Mouse (Mus musculus) neural tube, embryonic 12.5 days (tissue): ENCODE measurements around the gene Ube2n. TPM values are rescaled to one million over a fixed set of nuclear protein-coding genes. Genes with fewer than 3 reads are reported as not detected.

Experiments
- ATAC-seq: fragments of 200-750 bp; cut with Nextera tagmentation; 2 replicates; pipeline ENCODE4 v1.8.0; 2017; ENCODE audit warnings: low read depth, mild to moderate bottlenecking, moderate TSS enrichment, moderate library complexity; ENCODE audit not compliant: low FRiP score
- H3K27ac ChIP-seq: fragments of 300-500 bp; sonication (generic); 2 replicates; pipeline ENCODE4 v1.5.1; 2016
- H3K27me3 ChIP-seq: fragments of 300-500 bp; sonication (generic); replicated peaks from 2 replicates; pipeline ENCODE4 v1.6.1; 2016; ENCODE audit warnings: mild to moderate bottlenecking
- H3K36me3 ChIP-seq: fragments of 300-500 bp; sonication (generic); 2 replicates; pipeline ENCODE4 v1.6.1; 2016; ENCODE audit warnings: mild to moderate bottlenecking
- H3K4me1 ChIP-seq: fragments of 300-500 bp; sonication (generic); 2 replicates; pipeline ENCODE4 v1.6.1; 2016
- H3K4me2 ChIP-seq: fragments of 300-500 bp; sonication (generic); replicated peaks from 2 replicates; pipeline ENCODE4 v1.6.1; 2016; ENCODE audit warnings: mild to moderate bottlenecking
- H3K4me3 ChIP-seq: fragments of 300-500 bp; sonication (generic); 2 replicates; pipeline ENCODE4 v1.5.1; 2016
- H3K9ac ChIP-seq: fragments of 300-500 bp; sonication (generic); 2 replicates; pipeline ENCODE4 v1.6.1; 2016; ENCODE audit warnings: mild to moderate bottlenecking
- H3K9me3 ChIP-seq: fragments of 300-500 bp; sonication (generic); 2 replicates; pipeline ENCODE4 v1.6.1; 2016; ENCODE audit warnings: mild to moderate bottlenecking
- WGBS: fragments of 180-500 bp; shearing (Covaris S2); methylation state at CpG from one replicate; pipeline ENCODE4 v1.1.7; 2016; 5-methylcytosine and 5-hydroxymethylcytosine counted together
- polyA plus RNA-seq: library from polyadenylated mRNA; unstranded; fragments of >200 nt; fragmentation: Nextera tagmentation; extraction: Ambion mirVana; gene quantifications from 2 replicates; pipeline ENCODE4 v1.2.1, GENCODE M21; 2016

Ube2n gene
- 399 and 408 TPM in 2 replicates for polyA plus RNA-seq

DNA sequence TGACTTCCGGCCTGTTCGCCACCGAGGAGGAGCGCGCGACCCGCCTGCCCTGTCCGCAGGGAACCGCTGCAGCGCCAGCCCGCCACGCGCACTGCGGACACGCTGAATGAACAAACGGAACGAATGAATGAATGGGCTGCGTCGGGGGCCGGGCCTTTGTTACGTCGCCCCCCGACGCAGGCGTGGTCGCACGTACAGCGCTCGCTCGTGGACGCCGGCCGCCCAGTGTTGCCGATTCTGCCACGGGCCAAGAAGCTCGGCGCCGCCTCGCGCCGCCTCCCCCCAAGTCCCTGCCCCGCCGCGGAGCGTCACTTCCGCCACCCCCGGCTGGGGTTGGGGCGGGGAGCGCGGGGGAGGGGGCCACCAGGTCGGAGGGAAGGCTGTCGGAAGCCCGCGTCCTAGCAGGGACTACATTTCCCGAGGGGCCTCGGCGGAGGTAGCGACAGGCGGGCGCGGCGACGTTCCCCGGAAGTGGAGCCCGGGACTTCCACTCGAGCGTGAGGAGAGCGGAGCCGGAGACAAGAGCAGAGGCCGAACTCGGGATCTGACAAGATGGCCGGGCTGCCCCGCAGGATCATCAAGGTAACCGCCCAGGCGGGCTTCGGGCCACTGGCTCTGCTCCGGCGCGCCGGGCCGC lies at the start of gene Ube2n:
Gene Ube2n (plus strand): TSS at position 490 of the 637 bp plus-strand sequence.
- H3K36me3 ChIP-seq, result no peaks in the 10 kb centered on the region
- H3K4me2 ChIP-seq, result peak within 1 kb of the TSS; percentile 68
- H3K4me1 ChIP-seq, result peaks cover 17% of the 10 kb centered on the region
- ATAC-seq, result peak; percentile 97
- H3K27ac ChIP-seq, result peak within 1 kb of the TSS; percentile 96
- WGBS, result under 1% methylated on average over 81 of the region's 81 CpGs
- H3K9me3 ChIP-seq, result no peaks in the 10 kb centered on the region
- peak within 1 kb of the TSS; percentile 89 for H3K4me3 ChIP-seq
- peak within 1 kb of the TSS; percentile 94 for H3K9ac ChIP-seq
- H3K27me3 ChIP-seq, result no peaks in the 10 kb centered on the region

DNA sequence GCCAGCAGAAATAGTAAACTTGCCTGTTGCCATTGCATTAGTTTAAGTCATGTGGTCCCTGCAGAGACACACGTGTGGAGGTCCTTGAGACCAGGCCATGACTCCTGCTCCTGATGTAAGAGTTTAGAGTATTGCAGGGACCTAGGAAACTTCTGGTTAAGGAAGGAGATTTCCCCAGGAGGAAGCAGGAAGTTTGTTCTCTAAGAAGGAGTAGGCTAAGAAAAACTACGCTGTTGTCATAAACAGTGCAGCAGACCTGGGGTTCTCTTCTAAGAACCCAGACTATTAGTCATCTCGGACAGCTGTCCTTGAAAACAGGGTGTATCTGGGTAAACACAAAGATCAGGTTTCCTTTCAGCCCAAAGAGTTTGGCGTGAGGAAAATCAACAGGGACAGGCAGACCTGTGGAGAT lies 49.5 kb upstream of the Ube2n start:
- no peak overlapping the region for H3K4me3 ChIP-seq
- no peaks in the 10 kb centered on the region for H3K27me3 ChIP-seq
- no peaks in the 10 kb centered on the region for H3K36me3 ChIP-seq
- no peak overlapping the region for H3K9ac ChIP-seq
- H3K9me3 ChIP-seq, result no peaks in the 10 kb centered on the region
- H3K27ac ChIP-seq, result no peak overlapping the region
- no peak for ATAC-seq
- 61% methylated on average over 4 of the region's 4 CpGs for WGBS
- H3K4me2 ChIP-seq, result no peak overlapping the region
- H3K4me1 ChIP-seq, result no peaks in the 10 kb centered on the region

- H3K27me3 ChIP-seq, result no peaks in the 10 kb centered on the region
- H3K9ac ChIP-seq, result no peak overlapping the region
- H3K36me3 ChIP-seq, result no peaks in the 10 kb centered on the region
- ATAC-seq, result no peak
- H3K27ac ChIP-seq, result no peak overlapping the region
- no peak overlapping the region for H3K4me2 ChIP-seq
- no peaks in the 10 kb centered on the region for H3K4me1 ChIP-seq
- 73% methylated on average over 4 of the region's 4 CpGs for WGBS
- no peaks in the 10 kb centered on the region for H3K9me3 ChIP-seq
- H3K4me3 ChIP-seq, result no peak overlapping the region
Observed at GRCm38 (mm10) chr10:95468894-95469293, 46.1 kb upstream of the Ube2n start.

DNA sequence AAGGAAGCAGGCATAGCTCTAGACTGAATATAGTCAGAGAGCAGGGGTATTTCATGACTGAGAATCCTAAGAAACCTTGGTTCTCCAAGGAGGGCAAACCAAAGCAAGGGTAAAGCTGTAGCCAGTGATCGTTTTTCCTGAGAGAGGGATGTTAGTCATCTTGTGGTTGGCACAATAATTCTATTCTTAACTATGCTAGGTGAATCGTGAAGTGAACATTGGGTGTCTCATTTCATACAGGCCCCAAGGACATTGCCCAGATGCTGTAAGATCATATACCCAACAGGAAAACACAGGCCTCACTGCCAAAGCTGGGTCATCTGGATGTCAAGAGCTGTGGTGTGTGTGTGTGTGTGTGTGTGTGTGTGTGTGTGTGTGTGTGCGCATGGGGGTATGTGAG lies 43.8 kb upstream of the Ube2n start:
- no peak for ATAC-seq
- WGBS, result 78% methylated on average over 3 of the region's 3 CpGs
- Histone ChIP-seq H3K9ac (no peak overlapping the region), H3K4me2 (no peak overlapping the region), H3K9me3 (no peaks in the 10 kb centered on the region), H3K4me3 (no peak overlapping the region), H3K27me3 (no peaks in the 10 kb centered on the region), H3K27ac (no peak overlapping the region), H3K36me3 (no peaks in the 10 kb centered on the region), H3K4me1 (no peaks in the 10 kb centered on the region)

GRCm38 (mm10) chr10:95471889-95472547 lies 42.9 kb upstream of the Ube2n start:
- H3K9ac ChIP-seq, result no peak overlapping the region
- H3K4me3 ChIP-seq, result no peak overlapping the region
- 89% methylated on average over 11 of the region's 11 CpGs for WGBS
- H3K4me1 ChIP-seq, result no peaks in the 10 kb centered on the region
- H3K36me3 ChIP-seq, result no peaks in the 10 kb centered on the region
- no peaks in the 10 kb centered on the region for H3K9me3 ChIP-seq
- no peak for ATAC-seq
- H3K27ac ChIP-seq, result no peak overlapping the region
- H3K4me2 ChIP-seq, result no peak overlapping the region
- H3K27me3 ChIP-seq, result no peaks in the 10 kb centered on the region

GRCm38 (mm10) chr10:95475923-95476322 lies 39.0 kb upstream of the Ube2n start:
- no peak overlapping the region for H3K4me2 ChIP-seq
- no peak overlapping the region for H3K4me3 ChIP-seq
- WGBS, result 14% methylated on average over 10 of the region's 10 CpGs
- peak; percentile 74; the same call in 1 of the 2 replicates for ATAC-seq
- no peaks in the 10 kb centered on the region for H3K9me3 ChIP-seq
- no peak overlapping the region for H3K27ac ChIP-seq
- no peaks in the 10 kb centered on the region for H3K27me3 ChIP-seq
- H3K9ac ChIP-seq, result no peak overlapping the region
- peaks cover 9% of the 10 kb centered on the region; the same call in 1 of the 2 replicates for H3K36me3 ChIP-seq
- no peaks in the 10 kb centered on the region for H3K4me1 ChIP-seq

GRCm38 (mm10) chr10:95477516-95477915 lies 37.4 kb upstream of the Ube2n start:
- no peaks in the 10 kb centered on the region for H3K4me1 ChIP-seq
- H3K36me3 ChIP-seq, result peaks cover 13% of the 10 kb centered on the region; the same call in 1 of the 2 replicates
- H3K9me3 ChIP-seq, result no peaks in the 10 kb centered on the region
- no peak overlapping the region for H3K9ac ChIP-seq
- ATAC-seq, result no peak
- no peaks in the 10 kb centered on the region for H3K27me3 ChIP-seq
- H3K4me2 ChIP-seq, result no peak overlapping the region
- H3K4me3 ChIP-seq, result no peak overlapping the region
- H3K27ac ChIP-seq, result no peak overlapping the region
- WGBS, result 83% methylated on average over 11 of the region's 11 CpGs

GRCm38 (mm10) chr10:95489653-95490052 lies 25.3 kb upstream of the Ube2n start:
- H3K27ac ChIP-seq, result no peak overlapping the region
- 84% methylated on average over 2 of the region's 2 CpGs for WGBS
- no peak for ATAC-seq
- no peak overlapping the region for H3K4me2 ChIP-seq
- no peaks in the 10 kb centered on the region for H3K9me3 ChIP-seq
- no peak overlapping the region for H3K4me3 ChIP-seq
- no peaks in the 10 kb centered on the region for H3K27me3 ChIP-seq
- H3K4me1 ChIP-seq, result no peaks in the 10 kb centered on the region
- H3K36me3 ChIP-seq, result peaks cover 77% of the 10 kb centered on the region
- H3K9ac ChIP-seq, result no peak overlapping the region

- Histone ChIP-seq H3K27ac (no peak overlapping the region), H3K9ac (no peak overlapping the region), H3K4me1 (no peaks in the 10 kb centered on the region), H3K36me3 (peaks cover 66% of the 10 kb centered on the region), H3K27me3 (no peaks in the 10 kb centered on the region), H3K9me3 (no peaks in the 10 kb centered on the region), H3K4me3 (no peak overlapping the region), H3K4me2 (no peak overlapping the region)
- no peak for ATAC-seq
- 92% methylated on average over 5 of the region's 5 CpGs for WGBS
Observed at GRCm38 (mm10) chr10:95494268-95494667, 20.7 kb upstream of the Ube2n start.

GRCm38 (mm10) chr10:95501033-95501432 lies 13.9 kb upstream of the Ube2n start:
- no peak for ATAC-seq
- 1% methylated on average over 7 of the region's 7 CpGs for WGBS
- Histone ChIP-seq H3K9ac (peak overlapping the region; percentile 76), H3K27me3 (no peaks in the 10 kb centered on the region), H3K4me3 (peak overlapping the region; percentile 73), H3K36me3 (peaks cover 13% of the 10 kb centered on the region), H3K4me1 (peaks cover 8% of the 10 kb centered on the region), H3K4me2 (peak overlapping the region; percentile 62), H3K27ac (no peak overlapping the region), H3K9me3 (no peaks in the 10 kb centered on the region)

DNA sequence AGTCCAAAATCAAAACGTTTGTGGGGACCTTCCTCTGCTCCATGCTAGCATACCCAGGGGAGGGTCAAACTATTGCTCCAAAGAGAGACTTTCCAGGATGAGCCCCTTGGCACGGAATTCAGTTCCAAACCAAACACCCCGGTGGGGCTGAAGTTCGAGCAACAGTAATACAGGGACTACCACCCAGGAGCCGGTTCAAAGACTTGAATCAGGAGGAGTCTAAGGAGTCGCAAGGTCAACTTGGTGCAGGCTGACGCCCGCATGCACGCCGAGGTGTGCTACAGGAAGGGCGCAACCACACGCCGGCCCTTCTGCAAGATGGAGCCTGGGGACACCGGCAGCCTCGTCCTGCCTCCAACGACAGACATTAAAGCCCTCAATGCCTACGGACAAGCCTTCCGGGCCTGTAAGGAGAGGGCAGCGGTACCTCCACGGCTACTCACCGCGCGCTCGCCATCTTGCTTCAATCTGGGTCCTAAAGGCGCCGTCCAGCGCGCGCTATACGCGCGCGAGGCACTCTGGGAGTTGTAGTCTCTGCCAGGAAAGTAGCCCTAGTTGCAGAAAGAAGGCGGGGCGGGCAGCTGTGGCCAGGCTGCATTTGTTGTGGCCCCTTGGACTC lies 13.4 kb upstream of the Ube2n start, which contains the start of gene Mrpl42:
Gene Mrpl42 (minus strand): TSS at position 478 of the 619 bp plus-strand sequence.
- Histone ChIP-seq H3K4me2 (peak within 1 kb of the TSS; percentile 62), H3K9me3 (no peaks in the 10 kb centered on the region), H3K27ac (peak within 1 kb of the TSS; percentile 69; the same call in 1 of the 2 replicates), H3K9ac (peak within 1 kb of the TSS; percentile 76), H3K36me3 (peaks cover 13% of the 10 kb centered on the region), H3K27me3 (no peaks in the 10 kb centered on the region), H3K4me3 (peak within 1 kb of the TSS; percentile 73), H3K4me1 (peaks cover 8% of the 10 kb centered on the region)
- under 1% methylated on average over 35 of the region's 35 CpGs for WGBS
- ATAC-seq, result peak; percentile 98

DNA sequence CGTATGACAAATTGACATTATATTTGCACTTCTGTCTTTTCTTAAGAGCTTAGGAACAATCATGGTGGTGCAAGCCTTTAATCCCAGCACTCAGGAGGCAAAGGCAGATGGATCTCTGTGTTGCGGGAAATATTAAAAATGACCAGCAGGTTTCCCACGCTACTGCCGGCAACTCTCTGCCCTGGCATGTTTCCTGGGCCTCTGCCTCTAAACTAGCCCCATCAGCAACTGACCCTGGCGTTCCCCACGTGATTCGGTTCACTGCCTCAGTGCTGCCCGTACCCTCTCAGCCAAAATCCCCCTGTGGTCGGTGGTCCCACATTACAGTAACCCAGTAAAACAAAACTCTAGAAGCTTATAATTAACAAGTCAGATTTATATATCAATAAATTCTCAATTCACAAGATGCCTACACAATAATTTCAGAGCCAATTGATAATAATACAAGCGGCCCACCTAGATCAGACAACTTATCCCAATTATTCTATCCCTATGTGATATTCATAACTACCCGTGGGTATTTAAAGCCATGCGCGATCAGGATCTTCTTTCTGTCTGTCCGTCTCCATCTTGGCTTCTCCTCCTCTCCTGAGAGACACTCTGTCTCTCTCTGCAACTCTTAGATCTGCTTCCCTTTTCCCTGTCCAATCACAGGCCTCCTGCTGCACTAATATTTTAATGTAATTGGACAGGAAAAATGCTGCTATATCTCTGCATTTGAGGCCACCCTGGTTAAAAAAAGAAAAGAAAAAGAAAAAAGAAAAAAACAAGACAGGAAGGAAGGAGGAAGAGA lies 11.3 kb upstream of the Ube2n start:
- Histone ChIP-seq H3K4me2 (no peak overlapping the region), H3K27me3 (no peaks in the 10 kb centered on the region), H3K36me3 (no peaks in the 10 kb centered on the region), H3K9ac (no peak overlapping the region), H3K4me3 (no peak overlapping the region), H3K4me1 (peaks cover 8% of the 10 kb centered on the region), H3K27ac (no peak overlapping the region), H3K9me3 (no peaks in the 10 kb centered on the region)
- no peak for ATAC-seq
- WGBS, result 91% methylated on average over 14 of the region's 14 CpGs
